28 mouse cellular contexts compared by ENCODE assay signal in the genomic region with DNA sequence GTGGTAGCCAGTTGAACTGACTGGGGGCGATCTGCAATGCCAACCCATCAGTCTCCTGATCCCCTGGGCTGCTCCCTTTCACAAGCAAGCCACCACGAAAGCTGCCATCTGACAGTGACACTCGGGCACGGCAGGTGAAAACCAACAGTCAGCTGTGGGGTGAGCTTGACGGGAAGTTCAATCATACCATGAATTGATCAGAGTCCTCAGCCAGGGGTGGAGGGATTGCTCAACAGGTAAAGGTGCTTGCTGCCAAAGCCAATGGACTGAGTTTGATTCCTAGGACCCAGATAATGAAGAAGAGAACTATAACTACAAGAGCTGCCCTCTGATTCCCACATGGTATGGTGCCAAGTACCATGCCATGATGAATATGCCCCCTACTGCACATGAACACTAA. TPM values are rescaled to one million over a fixed set of nuclear protein-coding genes. Genes with fewer than 3 reads are reported as not detected.
"Had no signal": no experiment of that assay in that cellular context is flagged by ENCODE, and none has a peak within 500 bp of the region (broad histone marks: within the 10 kb centered on the region; RNA-seq: fewer than 3 reads in every experiment).

No protein-coding gene starts in this region.

- H3K27me3 ChIP-seq: forebrain, embryonic 15.5 days had no signal

- H3K9me3 ChIP-seq: embryonic facial prominence, embryonic 10.5 days; embryonic facial prominence, embryonic 12.5 days; embryonic facial prominence, embryonic 13.5 days; embryonic facial prominence, embryonic 15.5 days; forebrain, embryonic 10.5 days; forebrain, embryonic 12.5 days; forebrain, embryonic 13.5 days; forebrain, embryonic 15.5 days had no signal

- H3K4me3 ChIP-seq: embryonic facial prominence, embryonic 10.5 days; embryonic facial prominence, embryonic 12.5 days; embryonic facial prominence, embryonic 13.5 days; embryonic facial prominence, embryonic 15.5 days; erythroblast, embryonic 14.5 days; forebrain, embryonic 10.5 days; forebrain, embryonic 12.5 days; forebrain, embryonic 13.5 days; forebrain, embryonic 15.5 days; gastrocnemius, adult 2 months; heart, adult 2 months had no signal

- DNase-seq: cerebellum, adult 8-10 months; cerebellum, adult 9-10 months; cerebellum, adult 9-11 months; cerebellum, postnatal 25 days; cerebellum, postnatal 36 days; embryo, embryonic 11 days; forebrain, postnatal 0 days; gastrocnemius, adult 2 months; gastrocnemius, postnatal 10 days; gastrocnemius, postnatal 14 days; gastrocnemius, postnatal 25 days; gastrocnemius, postnatal 36 days; heart, adult 11 months; heart, adult 18-20 months; heart, adult 2 months had no signal

- H3K4me2 ChIP-seq: embryonic facial prominence, embryonic 12.5 days; embryonic facial prominence, embryonic 13.5 days; embryonic facial prominence, embryonic 15.5 days; forebrain, embryonic 12.5 days; forebrain, embryonic 13.5 days; forebrain, embryonic 15.5 days had no signal

- H3K36me3 ChIP-seq: embryonic facial prominence, embryonic 10.5 days; embryonic facial prominence, embryonic 12.5 days; embryonic facial prominence, embryonic 13.5 days; embryonic facial prominence, embryonic 15.5 days; forebrain, embryonic 10.5 days; forebrain, embryonic 12.5 days; forebrain, embryonic 15.5 days had no signal

- H3K27ac ChIP-seq: embryonic facial prominence, embryonic 10.5 days; embryonic facial prominence, embryonic 12.5 days; embryonic facial prominence, embryonic 13.5 days; embryonic facial prominence, embryonic 15.5 days; forebrain, embryonic 10.5 days; forebrain, embryonic 12.5 days; forebrain, embryonic 13.5 days; forebrain, embryonic 15.5 days; gastrocnemius, adult 2 months; heart, adult 2 months had no signal

- ATAC-seq: forebrain, embryonic 13.5 days; forebrain, embryonic 14.5 days; forebrain, embryonic 15.5 days; forebrain, embryonic 16.5 days; forebrain, postnatal 0 days had no signal

- H3K9ac ChIP-seq: embryonic facial prominence, embryonic 12.5 days; embryonic facial prominence, embryonic 13.5 days; embryonic facial prominence, embryonic 15.5 days; forebrain, embryonic 12.5 days; forebrain, embryonic 13.5 days; forebrain, embryonic 15.5 days; forebrain, postnatal 0 days had no signal

RNA-seq across cellular contexts. Expression of a gene that starts 40.4 kb away (rescaled TPM):
- total RNA-seq: common myeloid progenitor, adult 5-6 weeks; granulocyte monocyte progenitor cell, adult 5-6 weeks had no signal
- polyA plus RNA-seq: erythroblast, embryonic 14.5 days had no signal
